Mouse (Mus musculus): ENCODE measurements around the gene Btbd18.

Btbd18 gene

DNA sequence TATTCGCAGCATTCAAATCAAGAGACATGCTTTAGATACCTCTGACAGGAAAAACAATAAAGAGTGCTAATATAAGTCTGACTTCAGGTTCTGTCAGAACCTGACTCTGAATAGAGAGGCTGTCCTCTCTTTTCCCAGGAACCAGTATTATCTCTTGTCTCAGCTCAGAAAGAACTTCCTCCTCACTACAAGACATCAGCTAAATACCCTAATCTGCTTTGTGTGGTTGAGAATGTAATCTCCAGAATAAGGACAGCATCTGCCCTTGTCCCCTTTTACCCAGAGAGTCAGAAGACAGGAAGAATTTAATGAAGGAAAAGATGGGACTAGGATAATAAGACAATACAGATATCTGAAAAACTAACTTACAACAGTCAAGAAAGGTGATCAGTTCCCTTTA is 44.6 kb downstream of the Btbd18 start:
- DNase-seq (ENCODE audit: low read depth, low spot score): no peak

DNA sequence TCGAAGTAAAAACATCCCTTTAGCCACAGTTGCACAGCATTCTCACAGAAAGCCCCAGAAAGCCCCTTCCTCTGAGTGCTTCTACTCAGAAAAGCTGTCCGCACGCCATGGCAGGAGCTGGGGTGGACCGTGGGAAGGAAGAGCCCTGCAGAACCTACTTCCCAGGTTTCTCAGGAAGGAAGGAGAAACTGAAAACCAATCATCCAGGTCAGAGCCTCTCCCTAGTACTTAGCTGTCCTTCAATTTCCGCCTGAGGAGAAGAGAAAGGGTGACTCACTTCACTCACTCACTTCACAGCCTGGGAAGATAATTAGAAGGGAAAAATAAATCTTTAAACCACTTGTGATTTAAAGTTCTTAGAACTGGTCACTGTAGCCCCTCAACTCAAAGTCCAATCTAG is 45.5 kb downstream of the Btbd18 start:
- DNase-seq (ENCODE audit: low read depth, low spot score): no peak

DNA sequence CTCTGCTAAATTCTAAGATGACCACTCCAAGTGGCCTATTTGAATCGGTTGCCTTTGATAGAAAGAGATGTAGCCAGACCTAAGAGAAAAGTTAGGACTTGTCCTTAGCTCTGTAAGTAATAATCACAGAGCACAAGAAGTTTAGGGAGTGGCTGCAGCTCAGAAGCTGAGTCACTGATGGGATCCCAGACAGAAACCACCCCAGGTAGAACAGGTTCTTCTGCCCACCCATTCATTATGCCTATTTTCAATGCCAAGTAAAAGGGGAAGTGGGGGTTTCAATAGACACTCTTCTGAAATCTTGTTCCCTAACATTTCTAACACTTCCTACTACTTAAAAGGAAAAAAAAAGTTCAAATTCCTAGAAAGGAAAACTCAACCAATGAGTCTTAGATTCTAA is 46.4 kb downstream of the Btbd18 start:
- DNase-seq (ENCODE audit: low read depth, low spot score): peak; percentile 56

DNA sequence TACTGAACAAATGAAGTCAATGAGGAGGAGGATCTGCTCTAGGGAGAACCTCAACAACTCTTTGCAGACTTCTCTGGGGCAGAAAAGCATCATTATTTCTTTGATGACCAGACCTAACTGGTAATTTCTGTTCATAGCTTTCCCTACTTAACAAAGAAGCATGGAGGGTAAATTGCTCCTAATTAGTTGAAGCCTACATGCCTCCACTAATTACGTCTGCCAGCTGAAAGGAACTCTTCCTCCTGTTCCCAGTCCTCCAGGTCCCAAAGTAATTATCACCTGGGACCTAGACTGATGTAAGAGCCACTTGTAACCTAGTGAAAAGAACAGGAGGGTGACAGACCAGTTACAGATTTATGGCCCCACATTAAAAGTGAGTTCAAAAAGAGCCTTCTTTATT is 48.6 kb downstream of the Btbd18 start:
- no peak for DNase-seq (ENCODE audit: low read depth, low spot score)

DNA sequence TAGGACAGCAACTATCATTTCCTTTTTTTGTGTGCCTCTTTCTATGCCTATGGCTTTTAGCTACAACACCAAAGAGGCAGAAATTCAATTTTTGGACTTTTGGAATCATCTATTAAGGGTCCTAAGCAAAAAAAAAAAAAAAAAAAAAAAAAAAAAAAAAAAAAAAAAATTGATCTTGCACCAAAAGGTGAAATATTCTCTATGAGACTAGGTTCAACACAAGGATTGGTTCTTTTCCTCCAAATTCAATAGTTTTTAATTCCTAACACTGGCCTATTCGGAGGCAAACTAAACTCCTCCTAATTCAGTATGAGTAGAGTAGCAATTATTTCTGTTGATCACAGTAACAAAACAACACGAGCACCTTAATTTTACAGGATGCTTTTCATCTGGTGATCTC is 53.0 kb downstream of the Btbd18 start:
- no peak for DNase-seq (ENCODE audit: low read depth, low spot score)

DNA sequence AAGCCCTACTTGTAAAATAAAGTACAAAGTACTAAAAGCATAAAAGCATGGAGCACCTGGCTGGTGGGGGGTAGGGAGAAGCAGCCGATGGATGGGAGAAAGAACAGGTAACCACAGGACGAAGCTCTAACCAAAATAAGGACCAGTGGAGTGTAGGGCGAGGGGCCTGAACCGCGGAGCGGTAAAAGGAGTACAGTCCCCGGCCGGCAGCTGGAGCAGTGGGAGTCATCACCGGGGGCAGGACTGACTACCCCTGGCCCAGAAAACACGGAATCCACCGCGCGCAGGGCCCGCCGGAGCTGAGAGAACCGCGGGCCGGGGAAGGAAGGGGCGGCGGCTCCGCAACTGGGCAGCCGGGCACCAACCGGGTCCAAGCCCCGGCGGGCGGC is 55.5 kb downstream of the Btbd18 start:
- no peak for DNase-seq (ENCODE audit: low read depth, low spot score)

DNA sequence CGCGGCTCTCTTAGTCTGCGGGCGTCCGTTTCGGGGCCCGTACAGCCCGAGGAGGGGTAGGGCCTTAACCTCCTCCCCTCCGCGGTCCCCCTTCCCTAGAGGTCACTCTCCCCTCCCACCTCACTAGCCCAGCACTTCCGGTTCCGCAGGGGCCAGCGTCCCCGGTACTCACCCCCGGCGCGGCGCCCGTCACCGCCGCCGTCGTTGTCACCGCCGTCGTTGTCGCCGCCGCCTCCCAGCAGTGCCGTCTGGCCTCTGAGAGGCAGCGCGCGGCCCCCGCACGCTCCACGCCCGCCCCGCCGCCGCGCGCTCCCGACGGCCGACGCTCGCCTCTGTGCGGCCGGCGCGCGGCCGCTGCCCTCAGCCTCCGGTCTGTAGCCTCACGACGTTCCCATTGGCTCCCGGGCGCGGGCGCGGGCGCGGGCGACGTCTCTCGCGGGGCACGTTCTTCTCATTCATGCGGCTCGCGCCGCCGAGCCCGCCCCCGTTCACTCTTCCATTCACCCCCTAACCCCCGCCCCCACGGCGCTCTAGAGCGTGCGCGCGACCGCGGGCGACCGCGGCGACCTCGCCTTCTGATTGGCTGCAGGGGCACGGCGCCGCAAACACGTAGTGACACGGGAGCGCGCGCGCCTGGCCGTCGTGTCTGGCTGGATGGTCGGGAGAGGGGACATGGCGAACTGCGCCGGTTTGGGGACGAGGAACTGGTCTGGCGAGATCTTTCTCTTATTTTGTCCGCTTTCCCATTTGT is 56.1 kb downstream of the Btbd18 start, which contains the start of gene Zdhhc5:
Gene Zdhhc5 (minus strand): TSS at position 370 of the 751 bp plus-strand sequence.
- DNase-seq (ENCODE audit: low read depth, low spot score): peak; percentile 99

DNA sequence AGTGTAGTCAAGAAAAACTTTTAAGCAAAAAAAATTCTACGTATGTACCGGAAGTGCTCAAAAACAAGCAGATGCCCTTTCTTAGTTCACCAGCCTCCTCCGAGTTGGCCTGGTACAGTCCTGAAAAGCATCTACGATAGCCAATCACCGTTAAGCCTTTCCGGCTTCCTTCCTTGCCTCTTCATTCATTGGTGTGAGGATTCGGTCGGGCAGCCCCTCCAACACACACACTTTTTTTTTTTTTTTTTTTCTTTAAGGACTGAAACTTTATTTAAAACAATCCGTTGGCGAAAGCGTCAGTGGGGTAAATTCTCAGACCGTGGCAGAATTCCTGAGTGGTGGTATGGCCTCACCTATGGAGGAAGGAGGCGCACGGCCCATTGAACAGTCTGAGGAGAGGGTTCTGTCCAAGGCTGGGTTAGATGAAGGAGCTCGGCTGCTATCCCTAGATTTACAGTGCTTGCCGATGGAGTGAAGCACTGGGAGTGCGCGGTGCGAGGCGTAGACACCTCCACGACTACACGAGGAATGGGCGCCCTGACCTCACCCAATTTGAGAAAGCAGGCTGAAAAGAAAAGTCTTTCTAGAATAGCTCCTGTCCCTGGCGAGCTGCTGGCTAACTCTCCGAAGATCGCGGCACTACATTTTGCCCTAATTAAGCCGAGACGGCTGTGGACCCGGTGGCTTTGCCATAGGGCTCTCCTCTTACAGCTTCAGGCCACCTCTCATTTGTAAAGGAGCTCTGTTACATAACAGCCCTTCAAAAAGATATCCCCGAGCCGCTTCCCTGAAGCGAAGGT is 56.9 kb downstream of the Btbd18 start:
- peak; percentile 87 for DNase-seq (ENCODE audit: low read depth, low spot score)

DNA sequence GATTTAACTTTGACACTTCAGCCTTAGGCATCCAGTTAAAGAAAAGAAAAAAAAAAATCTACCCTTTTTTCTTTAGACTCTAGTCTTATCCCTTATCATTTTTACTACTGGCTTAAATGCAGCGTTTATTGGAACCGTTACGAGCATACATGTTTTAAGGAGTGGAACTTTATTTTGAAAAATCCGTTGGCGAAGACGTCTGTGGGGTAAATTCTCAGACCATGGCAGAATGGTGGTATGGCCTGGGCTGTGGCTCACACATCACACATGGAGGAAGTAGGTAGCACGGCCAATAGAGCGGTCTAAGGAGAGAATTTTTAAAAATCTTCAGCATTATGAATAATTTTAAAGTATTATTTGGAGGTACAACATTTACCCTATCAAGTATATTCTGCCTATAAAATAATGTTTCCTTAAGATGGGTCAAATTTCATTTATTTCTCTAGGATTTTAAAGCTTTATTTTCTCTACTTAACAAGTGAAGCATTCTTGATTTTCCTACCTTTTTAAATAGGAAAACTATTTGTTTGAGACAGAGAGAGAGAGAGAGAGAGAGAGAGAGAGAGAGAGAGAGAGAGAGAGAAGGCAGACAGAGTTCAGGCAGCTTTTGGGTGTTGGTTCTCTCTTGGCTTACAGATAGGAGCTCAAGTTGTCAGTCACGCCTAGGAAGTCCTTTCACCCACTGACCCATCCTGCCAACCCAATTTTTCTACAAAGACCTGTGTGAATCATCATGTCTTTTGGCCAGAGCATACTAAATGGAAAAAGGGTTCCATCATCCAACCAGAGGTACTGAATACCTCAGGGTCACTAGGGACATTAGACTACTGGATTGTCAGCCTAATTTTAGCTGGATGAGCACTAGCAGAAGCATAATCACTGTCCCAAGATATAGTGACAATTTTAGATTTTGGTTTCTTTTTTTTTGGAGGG is 57.8 kb downstream of the Btbd18 start:
- peak; percentile 69 for DNase-seq (ENCODE audit: low read depth, low spot score)

DNA sequence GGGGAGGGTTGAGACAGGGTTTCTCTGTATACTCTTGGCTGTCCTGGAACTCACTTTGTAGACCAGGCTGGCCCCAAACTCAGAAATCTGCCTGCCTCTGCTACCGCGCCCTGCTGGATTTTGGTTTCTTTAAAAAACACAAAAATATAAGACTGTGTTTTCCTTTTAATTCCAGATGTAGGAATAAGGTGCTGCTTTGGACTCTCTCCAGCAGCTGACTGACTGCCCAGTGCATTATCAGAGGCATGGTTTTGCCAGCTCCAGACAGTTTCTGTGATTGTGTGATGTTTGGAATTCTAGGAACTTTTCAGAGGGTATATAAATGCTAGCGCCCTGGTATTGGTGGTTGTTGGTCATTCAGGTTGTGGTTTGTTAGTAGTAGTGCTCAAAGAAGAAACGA is 58.5 kb downstream of the Btbd18 start:
- DNase-seq (ENCODE audit: low read depth, low spot score): no peak
